Mouse (Mus musculus): ENCODE data around the gene Rtbdn. TPM values are rescaled to one million over a fixed set of nuclear protein-coding genes. Genes with fewer than 3 reads are reported as not detected.
A peak's percentile ranks its signal among the peaks of the same experiment; 100 is the strongest.

The Rtbdn gene
- polyA plus RNA-seq, 1 experiment from 2014 or later, result 0.20 TPM

- no peak for ATAC-seq (ENCODE audit: insufficient number of reproducible peaks, low FRiP score)
- WGBS, result 79% methylated on average over 8 of the region's 8 CpGs
- Histone ChIP-seq H3K27me3 (replicated peaks) (no peaks in the 10 kb centered on the region), H3K4me1 (replicated peaks) (peaks cover 40% of the 10 kb centered on the region), H3K9ac (no peak overlapping the region), H3K4me2 (0 out of 2 replicates have a peak overlapping the region, but pooled peaks have one; percentile 95), H3K4me3 (no peak overlapping the region), H3K36me3 (peaks cover 45% of the 10 kb centered on the region), H3K9me3 (replicated peaks) (no peaks in the 10 kb centered on the region), H3K27ac (ENCODE audit: poor library complexity, severe bottlenecking) (no peak overlapping the region)
Observed at GRCm38 (mm10) chr8:84974543-84975142, 27.9 kb downstream of the Rtbdn start.

DNA sequence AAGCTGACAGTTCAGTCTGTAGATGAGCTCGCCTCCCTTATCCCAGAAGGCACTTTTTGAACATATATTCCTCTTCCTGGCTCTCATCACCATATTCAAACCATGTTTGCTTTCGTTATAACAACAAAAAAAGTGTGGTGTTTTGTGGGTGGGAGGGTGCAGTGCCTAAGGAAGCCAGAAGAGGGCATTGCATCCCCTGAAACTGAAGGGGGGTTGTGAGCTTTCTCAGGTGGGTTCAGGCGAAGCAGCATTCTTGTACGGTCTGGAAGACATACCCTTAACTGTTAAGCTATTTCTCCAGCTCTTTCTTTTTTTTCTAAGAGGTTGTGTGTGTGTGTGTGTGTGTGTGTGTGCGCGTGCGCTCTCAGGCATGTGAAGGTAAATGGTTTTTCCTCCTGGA, 28.6 kb downstream of the Rtbdn start:
- Histone ChIP-seq H3K27me3 (replicated peaks) (no peaks in the 10 kb centered on the region), H3K9me3 (replicated peaks) (no peaks in the 10 kb centered on the region), H3K4me3 (peak overlapping the region; percentile 55; the same call in 1 of the 2 replicates), H3K9ac (peak overlapping the region; percentile 69; the same call in 1 of the 2 replicates), H3K4me1 (replicated peaks) (peaks cover 46% of the 10 kb centered on the region), H3K27ac (ENCODE audit: poor library complexity, severe bottlenecking) (peak overlapping the region; percentile 71), H3K36me3 (peaks cover 45% of the 10 kb centered on the region), H3K4me2 (peak overlapping the region; percentile 95)
- WGBS, result 35% methylated on average over 7 of the region's 7 CpGs
- ATAC-seq (ENCODE audit: insufficient number of reproducible peaks, low FRiP score), result no peak

GRCm38 (mm10) chr8:84976031-84976762, 29.4 kb downstream of the Rtbdn start:
- Histone ChIP-seq H3K9me3 (replicated peaks) (no peaks in the 10 kb centered on the region), H3K36me3 (peaks cover 39% of the 10 kb centered on the region), H3K4me3 (peak overlapping the region; percentile 55), H3K27me3 (replicated peaks) (no peaks in the 10 kb centered on the region), H3K4me2 (peak overlapping the region; percentile 95), H3K9ac (peak overlapping the region; percentile 78), H3K4me1 (replicated peaks) (peaks cover 46% of the 10 kb centered on the region), H3K27ac (ENCODE audit: poor library complexity, severe bottlenecking) (peak overlapping the region; percentile 71)
- ATAC-seq (ENCODE audit: insufficient number of reproducible peaks, low FRiP score), result peak; percentile 85
- under 1% methylated on average over 61 of the region's 61 CpGs for WGBS

DNA sequence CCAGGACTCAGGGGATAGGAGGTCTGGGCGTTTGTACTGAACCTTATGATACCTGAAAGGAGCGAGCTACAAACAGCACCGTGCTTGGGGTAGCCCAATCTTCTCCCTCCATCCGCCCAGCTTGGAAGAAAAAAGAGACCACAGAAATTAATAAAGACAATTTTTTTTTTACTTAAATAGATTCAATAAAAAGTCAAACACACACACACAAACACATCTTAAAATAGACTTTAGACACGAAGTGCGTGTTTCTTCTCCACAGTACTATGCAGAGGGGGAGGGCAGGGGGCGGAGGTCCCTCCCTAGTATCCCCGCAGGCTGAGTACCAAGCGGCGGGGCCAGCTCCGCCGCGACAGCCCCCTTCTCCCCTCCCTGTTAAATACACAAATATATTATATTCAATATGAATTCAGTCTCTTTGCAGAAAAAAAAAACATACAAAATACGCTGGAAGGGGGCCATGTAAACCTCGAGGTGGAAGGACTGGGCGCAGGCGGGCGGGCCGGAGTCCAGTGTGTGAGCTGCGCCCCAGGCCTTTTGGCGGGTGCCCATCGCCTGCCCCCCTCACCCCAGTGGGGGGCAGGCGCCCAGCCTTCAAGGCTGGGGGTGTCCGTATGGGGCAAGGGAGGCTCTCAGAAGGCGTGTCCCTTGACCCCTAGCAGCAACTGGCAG, 30.1 kb downstream of the Rtbdn start:
- Histone ChIP-seq H3K36me3 (peaks cover 32% of the 10 kb centered on the region), H3K4me2 (peak overlapping the region; percentile 95), H3K4me3 (peak overlapping the region; percentile 55), H3K9me3 (replicated peaks) (no peaks in the 10 kb centered on the region), H3K9ac (peak overlapping the region; percentile 78), H3K27me3 (replicated peaks) (no peaks in the 10 kb centered on the region), H3K4me1 (replicated peaks) (peaks cover 51% of the 10 kb centered on the region), H3K27ac (ENCODE audit: poor library complexity, severe bottlenecking) (peak overlapping the region; percentile 71)
- ATAC-seq (ENCODE audit: insufficient number of reproducible peaks, low FRiP score), result no peak
- WGBS, result under 1% methylated on average over 25 of the region's 25 CpGs

DNA sequence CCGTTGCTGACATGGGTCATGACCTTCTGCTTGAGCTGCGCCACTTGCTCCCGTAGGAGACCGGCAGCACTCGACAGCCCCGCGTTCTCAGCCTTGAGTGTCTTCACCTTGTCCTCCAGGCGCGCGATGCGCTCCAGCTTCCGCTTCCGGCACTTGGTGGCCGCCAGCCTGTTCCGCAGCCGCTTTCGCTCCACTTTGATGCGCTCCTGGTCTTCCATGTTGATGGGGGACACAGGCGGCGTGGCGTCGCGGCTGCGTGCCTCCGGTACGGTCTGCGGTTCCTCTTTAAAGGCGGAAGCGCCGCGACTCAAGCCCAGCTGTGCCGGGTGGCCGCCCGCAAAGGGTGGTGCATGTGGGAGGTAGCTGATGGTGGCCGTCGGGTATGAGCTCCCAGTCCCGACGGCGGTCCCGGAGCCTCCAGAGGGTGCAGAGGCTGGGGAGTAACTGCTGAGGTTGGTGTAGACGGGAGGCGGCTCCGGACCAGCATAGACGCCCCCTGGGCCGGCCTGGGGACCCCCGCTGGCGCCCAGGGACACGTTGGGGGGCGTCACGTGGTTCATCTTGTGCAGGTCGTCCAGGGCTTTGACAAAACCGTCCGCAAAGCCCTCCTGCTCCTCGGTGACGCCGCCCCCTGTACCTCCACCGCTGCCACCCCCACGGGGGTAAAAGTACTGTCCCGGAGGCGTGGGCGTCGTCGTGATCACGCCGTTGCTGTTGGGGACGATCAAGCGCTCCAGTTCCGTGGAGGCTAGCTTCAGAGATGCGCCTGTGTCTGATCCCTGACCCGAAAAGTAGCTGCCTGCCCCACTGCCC, 30.9 kb downstream of the Rtbdn start:
- no peaks in the 10 kb centered on the region for H3K9me3 ChIP-seq (replicated peaks)
- H3K9ac ChIP-seq, result peak overlapping the region; percentile 78
- H3K27me3 ChIP-seq (replicated peaks), result no peaks in the 10 kb centered on the region
- peak overlapping the region; percentile 71 for H3K27ac ChIP-seq (ENCODE audit: poor library complexity, severe bottlenecking)
- no peak for ATAC-seq (ENCODE audit: insufficient number of reproducible peaks, low FRiP score)
- H3K4me2 ChIP-seq, result peak overlapping the region; percentile 95
- 1% methylated on average over 70 of the region's 70 CpGs for WGBS
- peaks cover 58% of the 10 kb centered on the region for H3K4me1 ChIP-seq (replicated peaks)
- peak overlapping the region; percentile 55 for H3K4me3 ChIP-seq
- H3K36me3 ChIP-seq, result peaks cover 25% of the 10 kb centered on the region

DNA sequence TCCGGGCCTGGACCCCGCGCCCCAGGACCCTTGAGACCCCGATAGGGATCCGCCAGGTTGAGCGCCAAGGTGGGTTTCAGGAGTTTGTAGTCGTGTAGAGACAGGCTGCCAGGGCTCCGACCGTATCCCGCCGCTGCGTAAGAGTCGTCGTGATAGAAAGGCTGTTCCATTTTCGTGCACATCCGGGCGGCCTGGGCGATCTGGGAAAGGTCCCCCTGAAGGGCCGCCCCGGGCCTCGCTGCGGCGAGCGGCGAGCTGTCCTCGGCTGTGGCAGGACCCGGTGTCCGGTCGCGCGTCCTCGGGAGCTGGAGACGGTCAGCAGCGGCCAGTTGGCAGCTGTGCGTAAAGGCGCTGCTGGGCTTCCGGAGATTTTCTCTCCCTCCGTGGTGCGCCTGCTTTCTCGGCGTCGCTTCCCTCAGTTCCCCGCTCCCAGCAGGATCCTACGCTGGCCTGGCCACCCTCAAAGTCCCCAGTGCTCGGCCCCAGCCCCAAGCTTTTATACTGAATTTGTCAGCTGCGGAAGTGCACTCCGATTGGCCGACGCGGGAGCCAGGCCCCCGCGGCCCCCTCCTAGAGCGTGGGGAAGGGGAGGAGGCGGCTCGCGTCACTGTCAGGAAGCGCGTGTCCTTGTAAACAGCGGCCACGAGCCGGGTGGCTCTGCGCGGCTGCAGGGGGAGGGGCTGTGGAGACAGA, 31.6 kb downstream of the Rtbdn start, which contains the start of gene Junb:
Gene Junb, minus strand, starts transcription at position 471 of the 693 bp plus-strand sequence.
- ATAC-seq (ENCODE audit: insufficient number of reproducible peaks, low FRiP score), result peak; percentile 71
- under 1% methylated on average over 63 of the region's 63 CpGs for WGBS

GRCm38 (mm10) chr8:84979599-84980421, 33.0 kb downstream of the Rtbdn start:
- Histone ChIP-seq H3K9me3 (replicated peaks) (no peaks in the 10 kb centered on the region), H3K27me3 (replicated peaks) (no peaks in the 10 kb centered on the region), H3K27ac (ENCODE audit: poor library complexity, severe bottlenecking) (peak overlapping the region; percentile 71), H3K36me3 (peaks cover 6% of the 10 kb centered on the region; the same call in 1 of the 2 replicates), H3K4me1 (replicated peaks) (peaks cover 66% of the 10 kb centered on the region), H3K4me2 (peak overlapping the region; percentile 95), H3K9ac (peak overlapping the region; percentile 50), H3K4me3 (peak overlapping the region; percentile 55)
- 1% methylated on average over 42 of the region's 42 CpGs for WGBS
- ATAC-seq (ENCODE audit: insufficient number of reproducible peaks, low FRiP score), result peak; percentile 43

More for the DNA sequence above, 31.6 kb downstream of the Rtbdn start, which contains the start of gene Junb:
- peak within 1 kb of the TSS; percentile 71 for H3K27ac ChIP-seq (ENCODE audit: poor library complexity, severe bottlenecking)
- no peaks in the 10 kb centered on the region for H3K9me3 ChIP-seq (replicated peaks)
- peaks cover 59% of the 10 kb centered on the region for H3K4me1 ChIP-seq (replicated peaks)
- H3K4me2 ChIP-seq, result peak within 1 kb of the TSS; percentile 95
- H3K9ac ChIP-seq, result peak within 1 kb of the TSS; percentile 78
- H3K27me3 ChIP-seq (replicated peaks), result no peaks in the 10 kb centered on the region
- peaks cover 18% of the 10 kb centered on the region for H3K36me3 ChIP-seq
- H3K4me3 ChIP-seq, result peak within 1 kb of the TSS; percentile 55

DNA sequence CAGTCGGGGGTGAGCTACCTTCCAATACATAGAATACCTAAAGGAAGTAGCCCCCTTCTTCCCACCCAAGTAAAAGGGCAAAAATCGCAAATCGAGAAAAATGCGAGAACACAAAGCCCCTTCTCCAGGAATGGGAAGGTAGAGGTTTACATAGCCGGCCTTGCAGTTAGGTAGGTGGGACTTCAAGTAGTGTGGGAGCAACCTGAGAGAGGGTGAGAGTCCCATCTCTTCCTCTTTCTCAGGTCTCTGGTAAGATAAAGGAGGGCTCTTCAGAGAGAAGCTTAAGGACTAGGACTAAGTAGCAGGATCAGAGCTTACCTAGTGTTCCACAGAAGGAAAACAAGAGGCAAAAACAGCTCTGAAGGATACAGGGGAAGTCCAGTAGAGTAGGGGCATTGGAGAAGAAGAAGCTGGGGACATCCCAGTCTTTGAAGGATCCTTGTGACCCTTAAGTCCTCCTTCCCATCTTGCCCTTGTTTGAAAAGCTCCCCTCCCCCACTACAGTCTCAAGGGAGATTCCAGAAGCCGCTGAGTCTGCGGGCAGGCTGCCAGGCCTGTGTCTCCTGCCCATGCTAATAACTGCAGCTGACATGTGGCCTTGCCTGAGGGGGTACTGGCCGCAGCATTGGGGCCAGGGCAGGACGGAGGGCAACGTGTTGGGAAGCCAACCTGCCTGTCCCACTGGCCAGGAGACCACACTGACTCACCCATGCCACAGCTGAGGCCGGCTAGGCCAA, 34.0 kb downstream of the Rtbdn start:
- Histone ChIP-seq H3K27ac (ENCODE audit: poor library complexity, severe bottlenecking) (peak overlapping the region; percentile 64), H3K4me2 (peak overlapping the region; percentile 95), H3K9ac (0 out of 2 replicates have a peak overlapping the region, but pooled peaks have one; percentile 50), H3K4me3 (no peak overlapping the region; the same call in 1 of the 2 replicates), H3K9me3 (replicated peaks) (no peaks in the 10 kb centered on the region), H3K27me3 (replicated peaks) (no peaks in the 10 kb centered on the region), H3K4me1 (replicated peaks) (peaks cover 68% of the 10 kb centered on the region), H3K36me3 (no peaks in the 10 kb centered on the region)
- 26% methylated on average over 11 of the region's 11 CpGs for WGBS
- ATAC-seq (ENCODE audit: insufficient number of reproducible peaks, low FRiP score), result no peak

Measured in heart, embryonic 12.5 days (tissue).